Comparison of ENCODE assay signal across 15 mouse cellular contexts in genomic region chr7:140948161-140948560, GRCm38 (mm10). TPM values are rescaled to one million over a fixed set of nuclear protein-coding genes. Genes with fewer than 3 reads are reported as not detected.
A peak's percentile ranks its signal among the peaks of the same experiment; 100 is the strongest.
DNase-seq lines count a peak whose midpoint lies in the region; ATAC-seq and TF ChIP-seq lines count a peak whose summit lies in the region.
"Had no signal": no experiment of that assay in that cellular context is flagged by ENCODE, and none has a peak within 500 bp of the region (broad histone marks: within the 10 kb centered on the region; RNA-seq: fewer than 3 reads in every experiment).

No protein-coding gene starts in this region.

- H3K27me3 ChIP-seq in lung, embryonic 16.5 days (ENCODE audit: control insufficient read depth, insufficient read depth, low read depth, low read length), result no peaks in the 10 kb centered on the region
- no peaks in the 10 kb centered on the region for H3K27me3 ChIP-seq in embryonic facial prominence, embryonic 14.5 days (replicated peaks; ENCODE audit: control insufficient read depth, insufficient read depth, low read length)
- H3K27me3 ChIP-seq in liver, postnatal 0 days (ENCODE audit: insufficient read depth, low read length), result no peaks in the 10 kb centered on the region
- H3K27me3 ChIP-seq: limb, embryonic 15.5 days had no signal

- H3K4me2 ChIP-seq in lung, embryonic 16.5 days (ENCODE audit: low read depth, low read length), result no peak overlapping the region
- H3K4me2 ChIP-seq in embryonic facial prominence, embryonic 14.5 days (ENCODE audit: low read depth, low read length), result 0 out of 2 replicates have a peak overlapping the region, but pooled peaks have one; percentile 2
- H3K4me2 ChIP-seq in liver, postnatal 0 days (ENCODE audit: low read depth, low read length), result no peak overlapping the region
- H3K4me2 ChIP-seq: limb, embryonic 15.5 days had no signal

- H3K9me3 ChIP-seq in lung, embryonic 16.5 days (ENCODE audit: control insufficient read depth, low read length), result no peaks in the 10 kb centered on the region
- no peaks in the 10 kb centered on the region for H3K9me3 ChIP-seq in embryonic facial prominence, embryonic 14.5 days (ENCODE audit: control insufficient read depth, low read length)
- H3K9me3 ChIP-seq in liver, postnatal 0 days (ENCODE audit: low read length), result no peaks in the 10 kb centered on the region
- H3K9me3 ChIP-seq: hindbrain, embryonic 10.5 days; limb, embryonic 15.5 days had no signal

- H3K4me1 ChIP-seq in lung, embryonic 16.5 days (replicated peaks; ENCODE audit: control insufficient read depth, insufficient read depth, low read length), result peaks cover 18% of the 10 kb centered on the region
- H3K4me1 ChIP-seq in embryonic facial prominence, embryonic 14.5 days (ENCODE audit: control insufficient read depth, insufficient read depth, low read length), result peaks cover 16% of the 10 kb centered on the region; the same call in 1 of the 2 replicates
- H3K4me1 ChIP-seq in liver, postnatal 0 days (ENCODE audit: insufficient read depth), result peaks cover 22% of the 10 kb centered on the region

- WGBS in lung, embryonic 16.5 days, result 65% methylated on average over 8 of the region's 8 CpGs
- 84% methylated on average over 8 of the region's 8 CpGs for WGBS in embryonic facial prominence, embryonic 14.5 days
- WGBS in liver, postnatal 0 days (ENCODE audit: insufficient replicate concordance), result 44% methylated on average over 8 of the region's 8 CpGs

- no peak overlapping the region for H3K9ac ChIP-seq in lung, embryonic 16.5 days (ENCODE audit: low read length)
- H3K9ac ChIP-seq in embryonic facial prominence, embryonic 14.5 days (ENCODE audit: low read depth, low read length), result no peak overlapping the region
- H3K9ac ChIP-seq in liver, postnatal 0 days (replicated peaks), result no peak overlapping the region
- H3K9ac ChIP-seq: limb, embryonic 15.5 days had no signal

- no peak for TF ChIP-seq CTCF in liver, postnatal 0 days (IDR thresholded peaks at IDR 0.05; ENCODE audit: low read depth)

- peak; percentile 95 for DNase-seq in heart, adult 11 months
- no peak for DNase-seq in heart, adult 18-20 months
- DNase-seq in lung, adult 18-20 months, result no peak
- DNase-seq in embryonic facial prominence, embryonic 14.5 days (ENCODE audit: low spot score), result no peak
- no peak for DNase-seq in liver, postnatal 0 days
- no peak for DNase-seq in urinary bladder, postnatal 36 days (ENCODE audit: low spot score in 2 of 2)
- no peak for DNase-seq in frontal cortex, postnatal 14 days (ENCODE audit: low spot score in 2 of 2)
- DNase-seq: cerebellum, adult 9-11 months had no signal

- H3K36me3 ChIP-seq in lung, embryonic 16.5 days (ENCODE audit: control insufficient read depth, insufficient read depth, low read length), result peaks cover 26% of the 10 kb centered on the region
- H3K36me3 ChIP-seq in embryonic facial prominence, embryonic 14.5 days (ENCODE audit: control insufficient read depth, insufficient read depth, low read length), result peaks cover 63% of the 10 kb centered on the region
- H3K36me3 ChIP-seq in liver, postnatal 0 days (replicated peaks; ENCODE audit: insufficient read depth, low read length), result peaks cover 42% of the 10 kb centered on the region

- no peak overlapping the region for H3K4me3 ChIP-seq in lung, embryonic 16.5 days (ENCODE audit: low read length)
- no peak overlapping the region for H3K4me3 ChIP-seq in embryonic facial prominence, embryonic 14.5 days (ENCODE audit: low read depth, low read length)
- H3K4me3 ChIP-seq in liver, postnatal 0 days (ENCODE audit: low read depth, low read length), result no peak overlapping the region
- H3K4me3 ChIP-seq: hindbrain, embryonic 10.5 days; limb, embryonic 15.5 days; myocyte had no signal

- no peak for ATAC-seq in lung, embryonic 16.5 days (ENCODE audit: low read depth)
- ATAC-seq in embryonic facial prominence, embryonic 14.5 days (ENCODE audit: low read depth), result no peak
- ATAC-seq in liver, postnatal 0 days, result peak; percentile 41
- ATAC-seq: intestine, embryonic 16.5 days had no signal

- TF ChIP-seq EP300 in liver, postnatal 0 days (IDR thresholded peaks at IDR 0.05; ENCODE audit: low read depth), result peak; percentile 42; the same call in 1 of the 2 replicates

- H3K27ac ChIP-seq in lung, embryonic 16.5 days (ENCODE audit: low read length), result peak overlapping the region; percentile 14; the same call in 1 of the 2 replicates
- H3K27ac ChIP-seq in embryonic facial prominence, embryonic 14.5 days (replicated peaks; ENCODE audit: low read depth, low read length), result no peak overlapping the region
- peak overlapping the region; percentile 75; the same call in 1 of the 2 replicates for H3K27ac ChIP-seq in liver, postnatal 0 days (ENCODE audit: low read depth)
- H3K27ac ChIP-seq: hindbrain, embryonic 10.5 days; limb, embryonic 15.5 days had no signal

RNA-seq across cellular contexts. Expression of gene Ifitm5, which starts 1.9 kb away (rescaled TPM):
- under 1 TPM in 1 of 2 experiments, not detected in 1; 0.46 TPM for total RNA-seq in heart, adult 18-20 months (2021)
- polyA plus RNA-seq in lung, embryonic 16.5 days (2015; fragmentation: Nextera tagmentation; extraction: Ambion mirVana), result 2.8 and 6.6 TPM in 2 replicates
- 108 and 179 TPM in 2 replicates for polyA plus RNA-seq in embryonic facial prominence, embryonic 14.5 days (2014; fragmentation: Nextera tagmentation; extraction: Ambion mirVana)
- polyA plus RNA-seq in liver, postnatal 0 days (2015; fragmentation: Nextera tagmentation; extraction: Ambion mirVana), result 0.41 and 0.48 TPM in 2 replicates
- polyA plus RNA-seq: forebrain, embryonic 11.5 days had no signal

RNA-seq across cellular contexts. Expression of gene Pgghg, which starts 7.0 kb away (rescaled TPM):
- 1 to 10 TPM; 3.5 to 4.3 TPM for total RNA-seq in heart, adult 18-20 months (2021)
- 20.5 and 23.4 TPM in 2 replicates for polyA plus RNA-seq in lung, embryonic 16.5 days (2015; fragmentation: Nextera tagmentation; extraction: Ambion mirVana)
- polyA plus RNA-seq in embryonic facial prominence, embryonic 14.5 days (2014; fragmentation: Nextera tagmentation; extraction: Ambion mirVana), result 22.7 and 25.5 TPM in 2 replicates
- polyA plus RNA-seq in liver, postnatal 0 days (2015; fragmentation: Nextera tagmentation; extraction: Ambion mirVana), result 5.5 and 6.3 TPM in 2 replicates

RNA-seq across cellular contexts. Expression of gene Gm45717, which starts 7.6 kb away (rescaled TPM):
- total RNA-seq in heart, adult 18-20 months (2021), result not detected
- polyA plus RNA-seq in lung, embryonic 16.5 days (2015; fragmentation: Nextera tagmentation; extraction: Ambion mirVana), result 0.67 TPM in 1 of 2 replicates, not detected in the other
- 0.89 TPM in 1 of 2 replicates, not detected in the other for polyA plus RNA-seq in embryonic facial prominence, embryonic 14.5 days (2014; fragmentation: Nextera tagmentation; extraction: Ambion mirVana)
- 0.59 TPM in 1 of 2 replicates, not detected in the other for polyA plus RNA-seq in liver, postnatal 0 days (2015; fragmentation: Nextera tagmentation; extraction: Ambion mirVana)
- total RNA-seq: ES-E14 had no signal
- polyA plus RNA-seq: forebrain, embryonic 11.5 days; intestine, embryonic 16.5 days had no signal

RNA-seq across cellular contexts. Expression of gene Ifitm2, which starts 7.6 kb away (rescaled TPM):
- 10 to 100 TPM; 98.8 to 99.4 TPM for total RNA-seq in heart, adult 18-20 months (2021)
- 949 and 984 TPM in 2 replicates for polyA plus RNA-seq in lung, embryonic 16.5 days (2015; fragmentation: Nextera tagmentation; extraction: Ambion mirVana)
- 1,406 and 1,438 TPM in 2 replicates for polyA plus RNA-seq in embryonic facial prominence, embryonic 14.5 days (2014; fragmentation: Nextera tagmentation; extraction: Ambion mirVana)
- 798 and 816 TPM in 2 replicates for polyA plus RNA-seq in liver, postnatal 0 days (2015; fragmentation: Nextera tagmentation; extraction: Ambion mirVana)

RNA-seq across cellular contexts. Expression of gene Ifitm1, which starts 18.9 kb away (rescaled TPM):
- 1 to 10 TPM; 2.6 to 8.3 TPM for total RNA-seq in heart, adult 18-20 months (2021)
- polyA plus RNA-seq in lung, embryonic 16.5 days (2015; fragmentation: Nextera tagmentation; extraction: Ambion mirVana), result 38.8 and 49.1 TPM in 2 replicates
- polyA plus RNA-seq in embryonic facial prominence, embryonic 14.5 days (2014; fragmentation: Nextera tagmentation; extraction: Ambion mirVana), result 63.4 and 76.6 TPM in 2 replicates
- 33.4 and 38.6 TPM in 2 replicates for polyA plus RNA-seq in liver, postnatal 0 days (2015; fragmentation: Nextera tagmentation; extraction: Ambion mirVana)

Comparison
In these comparisons a context has a peak if more than half of its experiments do, and no peak if none do; other contexts are left out.
1. RNA of gene Ifitm5, which starts 1.9 kb away (polyA plus RNA-seq): 108 to 179 TPM in embryonic facial prominence, embryonic 14.5 days; 2.8 to 6.6 TPM in lung, embryonic 16.5 days and 0.41 to 0.48 TPM in liver, postnatal 0 days; every median in the first group is over 10 times any median in the second.